Mouse (Mus musculus): ENCODE data around the gene Olfr860.
"Not testable (repeated sequence)": the region's sequence is repeated elsewhere in the genome, so short reads cannot be mapped to it uniquely, and the experiment has no call there.

Gene Olfr860
- long read RNA-seq, experiment 1: 0 reads
- long read RNA-seq, experiment 2: 0 reads

- intact Hi-C loops (cut with DNase I): no loop called here
Observed at GRCm38 (mm10) chr9:19849647-19850046, at the start of gene Olfr860. Gene Olfr860, minus strand, starts transcription at chr9:19849747.

- intact Hi-C loops (cut with DNase I): no loop called here
Observed at GRCm38 (mm10) chr9:19887904-19888303, 38.4 kb upstream of the Olfr860 start, which contains the start of gene Olfr862. Gene Olfr862, minus strand, starts transcription at chr9:19888004.

- intact Hi-C loops (cut with DNase I): not testable (repeated sequence)
Observed at GRCm38 (mm10) chr9:19804606-19805005, 44.9 kb downstream of the Olfr860 start, which contains the start of gene Olfr859. Gene Olfr859, plus strand, starts transcription at chr9:19804906.

GRCm38 (mm10) chr9:19803000-19803399, 46.5 kb downstream of the Olfr860 start:
- intact Hi-C loops (cut with DNase I): no loop called here
